Mouse (Mus musculus) adrenal gland, postnatal 25 days (tissue): ENCODE results near the gene Stk25. TPM values are rescaled to one million over a fixed set of nuclear protein-coding genes. Genes with fewer than 3 reads are reported as not detected.
"Not testable (repeated sequence)": the region's sequence is repeated elsewhere in the genome, so short reads cannot be mapped to it uniquely, and the experiment has no call there.

Source experiments
- DNase-seq: peaks from one replicate; pipeline ENCODE4 v3.0.0; 2021; ENCODE audit warnings: mixed read lengths
- long read RNA-seq: library from polyadenylated mRNA; stranded (forward); transcript quantifications from one replicate; pipeline ENCODE4 v2.0.0, GENCODE M21; 2021
- total RNA-seq: library from RNA; stranded (reverse); gene quantifications from 2 replicates; pipeline ENCODE4 v1.2.3, GENCODE M21; 2021

Stk25 gene
- 98.3 and 156 TPM in 2 replicates for total RNA-seq
- long read RNA-seq, full-length matches to known transcripts: 125 of 168 reads
- long read RNA-seq, partial matches to known transcripts: 21 of 168 reads
- long read RNA-seq, other reads (novel, unspliced or antisense): 22 of 168 reads

GRCm38 (mm10) chr1:93658559-93658958 lies at the start of gene Stk25:
TSS of gene Stk25 (minus strand) at chr1:93658659.
- DNase-seq: not testable (repeated sequence)

GRCm38 (mm10) chr1:93705389-93705788 lies 46.9 kb upstream of the Stk25 start:
- DNase-seq: no peak

GRCm38 (mm10) chr1:93704341-93704740 lies 45.9 kb upstream of the Stk25 start:
- DNase-seq: no peak

- no peak for DNase-seq
These were observed 45.1 kb upstream of the Stk25 start for GRCm38 (mm10) chr1:93703472-93704048.

- DNase-seq: no peak
These were observed 43.6 kb upstream of the Stk25 start for GRCm38 (mm10) chr1:93702106-93702505.

GRCm38 (mm10) chr1:93699159-93699558 lies 40.7 kb upstream of the Stk25 start:
- DNase-seq: no peak

- no peak for DNase-seq
These were observed 38.9 kb upstream of the Stk25 start for GRCm38 (mm10) chr1:93697317-93697716.

GRCm38 (mm10) chr1:93694966-93695365 lies 36.5 kb upstream of the Stk25 start:
- peak; percentile 63 for DNase-seq

- DNase-seq: no peak
These were observed 35.5 kb upstream of the Stk25 start for GRCm38 (mm10) chr1:93693943-93694342.

- DNase-seq: no peak
These were observed 35.0 kb upstream of the Stk25 start for GRCm38 (mm10) chr1:93693502-93693901.

- DNase-seq: no peak
These were observed 34.3 kb upstream of the Stk25 start for GRCm38 (mm10) chr1:93692773-93693172.

GRCm38 (mm10) chr1:93691786-93692357 lies 33.4 kb upstream of the Stk25 start:
- DNase-seq: no peak

GRCm38 (mm10) chr1:93691106-93691505 lies 32.6 kb upstream of the Stk25 start:
- DNase-seq: no peak

GRCm38 (mm10) chr1:93689901-93690496 lies 31.5 kb upstream of the Stk25 start:
- DNase-seq: no peak

- no peak for DNase-seq
These were observed 29.7 kb upstream of the Stk25 start for GRCm38 (mm10) chr1:93688154-93688553.

GRCm38 (mm10) chr1:93686961-93687320 lies 28.5 kb upstream of the Stk25 start:
- DNase-seq: no peak

- peak; percentile 61 for DNase-seq
These were observed 27.9 kb upstream of the Stk25 start for GRCm38 (mm10) chr1:93686245-93686960.

- peak; percentile 89 for DNase-seq
These were observed 27.2 kb upstream of the Stk25 start, which contains the start of gene Bok for GRCm38 (mm10) chr1:93685401-93686244. TSS of gene Bok (plus strand) at chr1:93685660.

GRCm38 (mm10) chr1:93679889-93680568 lies 21.6 kb upstream of the Stk25 start:
- DNase-seq: peak; percentile 40

- DNase-seq: peak; percentile 55
These were observed 19.9 kb upstream of the Stk25 start for GRCm38 (mm10) chr1:93678386-93678785.

GRCm38 (mm10) chr1:93672682-93673081 lies 14.2 kb upstream of the Stk25 start:
- no peak for DNase-seq
